Mouse (Mus musculus): ENCODE measurements around the gene Ifna5. TPM values are rescaled to one million over a fixed set of nuclear protein-coding genes. Genes with fewer than 3 reads are reported as not detected.
"Not testable (repeated sequence)": the region's sequence is repeated elsewhere in the genome, so short reads cannot be mapped to it uniquely, and the experiment has no call there.

Gene Ifna5
- not detected for total RNA-seq (2022)

DNA sequence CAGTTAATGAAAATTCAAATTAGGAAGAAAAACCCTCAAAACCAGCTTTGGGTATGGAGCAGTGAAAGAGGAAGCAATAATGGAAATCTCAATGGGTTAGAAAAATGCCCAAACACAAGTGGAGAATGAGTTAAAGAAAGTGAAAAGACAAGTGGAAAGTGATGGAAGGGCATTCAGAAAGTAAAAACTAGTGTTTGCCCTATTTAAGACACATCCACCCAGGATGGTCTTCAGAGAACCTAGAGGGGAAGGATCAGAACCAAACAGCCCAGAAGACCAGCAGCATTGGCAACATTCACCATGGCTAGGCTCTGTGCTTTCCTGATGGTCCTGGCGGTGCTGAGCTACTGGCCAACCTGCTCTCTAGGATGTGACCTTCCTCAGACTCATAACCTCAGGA is at the start of gene Ifna5:
Gene Ifna5, plus strand, starts transcription at position 301 of the 400 bp plus-strand sequence.
- not testable (repeated sequence) for DNase-seq (ENCODE audit: low spot score in 2 of 2)

GRCm38 (mm10) chr4:88788402-88788801 is 46.9 kb upstream of the Ifna5 start, which contains the start of gene Gm13277:
Gene Gm13277 (plus strand): TSS chr4:88788632.
- DNase-seq (ENCODE audit: low spot score in 2 of 2) = peak; percentile 17 to 48

DNA sequence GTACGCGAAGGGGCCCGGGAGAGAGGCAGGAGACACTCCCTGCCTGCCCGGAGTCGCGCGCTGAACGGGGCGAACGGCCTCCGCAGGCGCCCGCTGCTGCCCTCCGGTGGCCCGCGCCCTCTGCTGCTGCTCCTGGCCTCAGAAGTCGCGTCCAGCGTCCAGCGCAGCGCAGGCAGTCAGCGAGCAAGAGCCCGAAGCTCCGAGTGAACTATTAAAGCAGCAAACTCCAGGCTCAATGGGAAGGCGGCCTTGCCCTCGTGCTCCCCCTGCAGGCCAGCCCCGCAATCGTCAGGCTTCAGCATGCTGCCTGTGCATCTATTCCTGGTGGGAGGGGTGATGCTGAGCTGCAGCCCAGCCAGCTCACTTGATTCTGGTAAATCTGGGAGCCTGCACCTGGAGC is 44.1 kb upstream of the Ifna5 start, which contains the start of gene Gm13278:
Gene Gm13278, plus strand, starts transcription at position 301 of the 400 bp plus-strand sequence.
- not testable (repeated sequence) for DNase-seq (ENCODE audit: low spot score in 2 of 2)

- DNase-seq (ENCODE audit: low spot score in 2 of 2) = peak; percentile 63
Observed at GRCm38 (mm10) chr4:88793936-88794675, 41.2 kb upstream of the Ifna5 start, which contains the start of gene Gm13275. Gene Gm13275 (plus strand): TSS chr4:88794487.

- DNase-seq (ENCODE audit: low spot score in 2 of 2) = not testable (repeated sequence)
Observed at GRCm38 (mm10) chr4:88797097-88797496, 38.2 kb upstream of the Ifna5 start, which contains the start of gene Gm13279. Gene Gm13279 (plus strand): TSS chr4:88797397.

DNA sequence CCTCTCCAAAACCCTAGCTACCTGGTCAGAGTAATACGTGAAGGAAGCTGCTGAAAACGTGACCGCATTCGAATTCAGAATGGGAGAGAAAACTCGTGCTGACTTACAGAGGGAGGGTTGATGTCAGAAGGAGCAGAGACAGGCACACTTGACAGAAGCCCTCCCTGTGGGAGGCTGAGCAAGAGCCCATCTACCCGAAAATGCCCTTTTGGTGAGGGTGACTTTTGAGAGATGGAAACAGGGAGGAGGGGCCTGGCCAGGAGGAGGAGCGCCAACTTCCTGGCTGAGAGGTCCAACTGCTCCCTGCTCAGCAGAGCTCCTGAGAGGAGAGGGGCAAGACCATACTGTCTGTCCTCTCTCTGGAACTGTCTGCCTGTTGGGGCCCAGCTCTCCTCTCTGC is 36.0 kb upstream of the Ifna5 start, which contains the start of gene Gm13285:
Gene Gm13285, plus strand, starts transcription at position 301 of the 400 bp plus-strand sequence.
- not testable (repeated sequence) for DNase-seq (ENCODE audit: low spot score in 2 of 2)

- not testable (repeated sequence) for DNase-seq (ENCODE audit: low spot score in 2 of 2)
Observed at GRCm38 (mm10) chr4:88802954-88803353, 32.4 kb upstream of the Ifna5 start, which contains the start of gene Gm13287. Gene Gm13287 (plus strand): TSS chr4:88803254.

- DNase-seq (ENCODE audit: low spot score in 2 of 2) = not testable (repeated sequence)
Observed at GRCm38 (mm10) chr4:88805231-88805630, 30.1 kb upstream of the Ifna5 start, which contains the start of gene Gm13288. Gene Gm13288 (plus strand): TSS chr4:88805531.

- peak in 1 of 2 experiments; percentile 10 for DNase-seq (ENCODE audit: low spot score in 2 of 2)
Observed at GRCm38 (mm10) chr4:88805761-88806160, 29.6 kb upstream of the Ifna5 start.

DNA sequence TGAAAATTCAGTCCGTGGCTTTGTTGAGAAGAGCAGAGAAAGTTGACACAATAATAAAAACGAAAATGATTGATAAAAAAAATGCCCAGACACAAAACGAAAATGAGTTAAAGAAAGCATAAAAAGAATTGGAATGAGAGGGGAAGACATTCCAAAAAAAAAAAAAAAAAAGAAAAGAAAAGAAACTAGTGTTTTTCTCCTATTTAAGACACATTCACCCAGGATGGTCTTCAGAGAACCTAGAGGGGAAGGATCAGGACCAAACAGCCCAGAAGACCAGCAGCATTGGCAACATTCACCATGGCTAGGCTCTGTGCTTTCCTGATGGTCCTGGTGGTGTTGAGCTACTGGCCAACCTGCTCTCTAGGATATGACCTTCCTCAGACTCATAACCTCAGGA is 19.4 kb upstream of the Ifna5 start, which contains the start of gene Ifna7:
Gene Ifna7, plus strand, starts transcription at position 301 of the 400 bp plus-strand sequence.
- no peak for DNase-seq (ENCODE audit: low spot score in 2 of 2)

- DNase-seq (ENCODE audit: low spot score in 2 of 2) = no peak
Observed at GRCm38 (mm10) chr4:88819659-88820058, 15.7 kb upstream of the Ifna5 start, which contains the start of gene Ifna11. Gene Ifna11 (plus strand): TSS chr4:88819959.

DNA sequence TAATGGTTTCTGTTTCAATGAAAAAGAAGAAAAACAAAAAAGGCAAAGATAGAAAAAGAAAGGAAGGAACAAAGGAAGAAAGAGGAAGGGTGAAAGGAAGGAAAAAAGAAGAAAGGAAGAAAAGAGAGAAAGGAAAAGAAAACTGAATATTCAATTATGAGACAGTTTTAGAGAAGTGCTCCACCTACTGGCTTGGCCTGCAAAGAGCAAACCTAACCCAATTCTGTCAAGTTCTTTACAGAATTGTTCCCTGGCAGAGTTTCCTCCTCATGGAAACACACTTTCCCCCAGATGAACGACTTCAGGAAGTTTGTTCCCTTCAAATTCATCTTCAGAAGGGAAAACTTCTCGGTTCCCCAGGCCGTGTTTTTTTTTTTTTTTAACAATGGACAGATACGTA is 12.3 kb upstream of the Ifna5 start:
- no peak for DNase-seq (ENCODE audit: low spot score in 2 of 2)

DNA sequence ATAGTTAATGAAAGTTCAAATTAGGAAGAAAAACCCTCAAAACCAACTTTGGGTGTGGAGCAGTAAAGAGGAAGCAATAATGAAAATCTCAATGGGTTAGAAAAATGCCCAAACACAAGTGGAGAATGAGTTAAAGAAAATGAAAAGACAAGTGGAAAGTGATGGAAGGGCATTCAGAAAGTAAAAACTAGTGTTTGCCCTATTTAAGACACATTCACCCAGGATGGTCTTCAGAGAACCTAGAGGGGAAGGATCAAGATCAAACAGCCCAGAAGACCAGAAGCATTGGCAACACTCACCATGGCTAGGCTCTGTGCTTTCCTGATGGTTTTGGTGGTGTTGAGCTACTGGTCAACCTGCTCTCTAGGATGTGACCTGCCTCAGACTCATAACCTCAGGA is 8.2 kb upstream of the Ifna5 start, which contains the start of gene Ifna6:
Gene Ifna6, plus strand, starts transcription at position 301 of the 400 bp plus-strand sequence.
- DNase-seq (ENCODE audit: low spot score in 2 of 2) = not testable (repeated sequence)

GRCm38 (mm10) chr4:88830523-88830922 is 4.8 kb upstream of the Ifna5 start:
- DNase-seq (ENCODE audit: low spot score in 2 of 2) = no peak

- DNase-seq (ENCODE audit: low spot score in 2 of 2) = no peak
Observed at GRCm38 (mm10) chr4:88838828-88839227, 3.5 kb downstream of the Ifna5 start.

DNA sequence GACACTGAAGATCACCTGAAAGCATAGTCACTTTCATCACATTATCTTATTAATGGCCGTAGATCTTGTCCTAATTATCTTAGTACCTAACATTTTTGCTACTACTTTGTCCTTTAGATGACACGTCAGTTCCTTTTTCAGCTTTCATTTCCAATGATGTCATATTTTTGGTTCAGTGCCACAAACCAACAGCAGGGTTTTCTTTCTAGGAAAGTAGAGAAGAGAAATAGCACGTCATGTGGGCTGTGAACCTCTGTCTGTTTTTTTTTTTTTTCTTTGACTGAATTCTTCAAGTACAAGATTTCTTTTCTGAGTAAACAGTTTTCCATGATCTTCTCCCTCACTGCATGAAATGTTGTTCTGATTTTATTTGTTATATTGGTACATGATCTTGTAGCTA is 4.7 kb downstream of the Ifna5 start:
- DNase-seq (ENCODE audit: low spot score in 2 of 2) = no peak

DNA sequence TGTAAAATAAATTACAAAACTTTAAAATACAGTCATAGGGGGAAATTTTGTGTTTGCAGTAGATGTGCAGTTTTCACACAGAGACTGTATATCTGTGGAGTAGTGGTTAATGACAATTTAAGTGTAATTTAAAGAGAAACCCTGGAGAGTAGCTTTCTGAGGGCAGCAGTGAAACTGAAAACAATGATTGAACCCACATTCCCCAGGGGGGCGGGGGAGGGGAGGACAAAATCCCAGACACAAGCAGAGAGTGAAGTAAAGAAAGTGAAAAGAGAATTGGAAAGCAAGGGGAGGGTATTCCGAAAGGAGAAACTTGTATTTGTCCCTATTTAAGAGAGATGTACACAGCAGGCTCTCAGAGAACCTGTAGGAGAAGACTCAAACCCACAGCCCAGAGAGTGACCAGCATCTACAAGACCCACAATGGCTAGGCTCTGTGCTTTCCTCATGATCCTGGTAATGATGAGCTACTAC is 6.2 kb downstream of the Ifna5 start, which contains the start of gene Ifna4:
Gene Ifna4, plus strand, starts transcription at position 424 of the 474 bp plus-strand sequence.
- DNase-seq (ENCODE audit: low spot score in 2 of 2) = no peak

DNA sequence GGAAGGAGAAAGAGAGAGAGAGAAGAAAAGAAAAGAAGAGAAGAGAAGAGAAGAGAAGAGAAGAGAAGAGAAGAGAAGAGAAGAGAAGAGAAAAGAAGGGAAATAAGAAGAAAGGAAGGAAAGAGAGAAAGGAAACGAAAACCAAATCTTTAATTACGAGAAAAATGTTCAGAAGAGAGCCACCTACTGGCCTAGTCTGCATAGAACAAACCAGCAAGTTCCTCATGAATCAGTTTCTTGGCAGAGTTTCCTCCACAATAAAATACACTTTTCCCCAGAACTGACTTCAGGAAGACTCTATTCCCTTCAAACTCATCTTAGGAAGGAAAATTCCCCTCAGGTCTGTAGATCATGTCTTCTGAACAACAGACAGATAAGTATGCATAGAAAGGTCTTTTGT is 10.0 kb downstream of the Ifna5 start:
- no peak for DNase-seq (ENCODE audit: low spot score in 2 of 2)

- no peak for DNase-seq (ENCODE audit: low spot score in 2 of 2)
Observed at GRCm38 (mm10) chr4:88849698-88850097, 14.4 kb downstream of the Ifna5 start, which contains the start of gene Ifna1. Gene Ifna1 (plus strand): TSS chr4:88850087.

GRCm38 (mm10) chr4:88851026-88851763 is 15.9 kb downstream of the Ifna5 start:
- DNase-seq (ENCODE audit: low spot score in 2 of 2) = no peak

GRCm38 (mm10) chr4:88859214-88859613 is 23.9 kb downstream of the Ifna5 start:
- no peak for DNase-seq (ENCODE audit: low spot score in 2 of 2)
